Mouse (Mus musculus): ENCODE measurements around the gene Entpd7.

Gene Entpd7

GRCm38 (mm10) chr19:43771499-43771969, 82.1 kb downstream of the Entpd7 start:
- DNase-seq = no peak

- no peak for DNase-seq
Measured at GRCm38 (mm10) chr19:43772311-43772710, 82.8 kb downstream of the Entpd7 start.

DNA sequence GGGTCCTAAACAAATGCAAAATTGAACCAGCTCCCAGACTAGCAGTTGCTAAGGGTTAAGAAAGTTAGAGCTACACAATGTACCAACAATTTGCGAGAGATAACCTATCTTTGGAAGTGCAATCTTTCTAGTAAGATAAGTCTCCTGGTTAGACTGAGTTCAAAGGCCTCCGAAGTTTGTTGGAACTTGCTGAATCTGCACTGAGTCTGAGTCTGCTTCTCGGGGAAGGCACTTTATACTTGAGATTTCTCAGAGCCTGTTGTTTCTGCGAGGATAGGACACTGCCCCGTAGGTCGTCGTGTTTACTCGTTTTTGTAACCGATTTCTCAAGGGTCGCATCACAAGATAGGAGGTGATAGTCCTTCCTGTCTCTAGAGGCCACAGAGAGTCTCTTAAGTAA, 86.0 kb downstream of the Entpd7 start:
- no peak for DNase-seq

DNA sequence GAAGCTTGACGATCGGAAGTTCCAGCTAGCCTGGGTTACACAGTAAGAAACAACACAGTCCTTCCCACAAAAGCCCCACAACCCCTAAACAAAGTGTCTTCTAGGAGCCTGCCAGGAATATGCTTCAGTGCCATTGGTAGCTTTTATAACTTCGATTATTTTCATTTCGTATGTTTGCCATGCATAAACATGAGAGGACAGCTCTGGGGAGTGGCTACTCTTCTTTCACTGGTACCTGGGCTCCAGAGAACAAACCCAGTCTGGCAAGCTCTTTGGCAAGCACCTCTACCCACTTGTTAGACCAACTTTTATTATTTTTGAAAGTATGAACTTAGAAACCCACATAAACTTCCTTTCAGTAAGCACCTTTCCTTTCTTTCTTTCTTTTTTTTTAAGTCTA, 87.1 kb downstream of the Entpd7 start:
- no peak for DNase-seq

GRCm38 (mm10) chr19:43777308-43777707, 87.8 kb downstream of the Entpd7 start:
- no peak for DNase-seq

DNA sequence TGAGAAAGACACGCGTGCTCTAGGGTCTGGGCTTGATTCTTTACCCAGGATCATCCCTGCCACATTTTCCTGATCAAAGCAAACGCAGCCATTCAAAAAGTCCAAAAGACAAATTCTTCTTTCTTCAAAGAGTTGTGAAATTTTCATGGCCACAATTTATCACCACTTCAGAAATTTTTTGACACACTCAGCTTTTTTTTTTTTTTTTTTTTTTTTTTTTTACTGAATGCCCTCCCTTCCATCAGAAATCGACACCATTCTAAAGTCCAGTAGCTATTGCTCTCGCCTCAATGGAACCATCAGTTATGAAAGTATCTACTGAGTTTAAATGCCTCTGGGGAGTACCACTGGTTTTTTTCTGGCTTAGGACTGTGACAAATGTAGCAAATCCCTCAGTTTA, 90.9 kb downstream of the Entpd7 start:
- no peak for DNase-seq

- no peak for DNase-seq
Measured at GRCm38 (mm10) chr19:43781980-43782379, 92.5 kb downstream of the Entpd7 start, which contains the start of gene Abcc2. Abcc2 (plus strand) TSS chr19:43782192.

All from spleen, adult 18-20 months (tissue).